Mouse (Mus musculus) midbrain, embryonic 13.5 days (tissue): Measurements from ENCODE around the gene Nfia. TPM values are rescaled to one million over a fixed set of nuclear protein-coding genes. Genes with fewer than 3 reads are reported as not detected.
A peak's percentile ranks its signal among the peaks of the same experiment; 100 is the strongest.

ENCODE experiments used
- ATAC-seq: fragments of 200-750 bp; cut with Nextera tagmentation; 2 replicates; pipeline ENCODE4 v1.8.0; 2017; ENCODE audit warnings: mild to moderate bottlenecking, moderate TSS enrichment, moderate library complexity
- H3K27ac ChIP-seq: fragments of 300-500 bp; sonication (generic); 2 replicates; pipeline ENCODE4 v1.5.1; 2015; ENCODE audit warnings: inconsistent platforms, mild to moderate bottlenecking, moderate library complexity
- H3K27me3 ChIP-seq: fragments of 300-500 bp; sonication (generic); 2 replicates; pipeline ENCODE4 v1.6.1; 2015; ENCODE audit warnings: mild to moderate bottlenecking, inconsistent platforms
- H3K36me3 ChIP-seq: fragments of 300-500 bp; sonication (generic); 2 replicates; pipeline ENCODE4 v1.6.1; 2015; ENCODE audit warnings: mild to moderate bottlenecking, inconsistent platforms
- H3K4me1 ChIP-seq: fragments of 300-500 bp; sonication (generic); replicated peaks from 2 replicates; pipeline ENCODE4 v1.6.1; 2015; ENCODE audit warnings: inconsistent platforms
- H3K4me2 ChIP-seq: fragments of 300-500 bp; sonication (generic); replicated peaks from 2 replicates; pipeline ENCODE4 v1.6.1; 2015; ENCODE audit warnings: moderate library complexity, mild to moderate bottlenecking, inconsistent platforms
- H3K4me3 ChIP-seq: fragments of 300-500 bp; sonication (generic); replicated peaks from 2 replicates; pipeline ENCODE4 v1.5.1; 2015; ENCODE audit warnings: mild to moderate bottlenecking, inconsistent platforms
- H3K9ac ChIP-seq: fragments of 300-500 bp; sonication (generic); replicated peaks from 2 replicates; pipeline ENCODE4 v1.6.1; 2015; ENCODE audit warnings: mild to moderate bottlenecking, inconsistent platforms
- H3K9me3 ChIP-seq: fragments of 300-500 bp; sonication (generic); 2 replicates; pipeline ENCODE4 v1.6.1; 2016; ENCODE audit warnings: mild to moderate bottlenecking, inconsistent platforms
- WGBS: fragments of 180-500 bp; shearing (Covaris S2); methylation state at CpG from one replicate; pipeline ENCODE4 v1.1.7; 2015; 5-methylcytosine and 5-hydroxymethylcytosine counted together
- polyA plus RNA-seq: library from polyadenylated mRNA; unstranded; fragments of >200 nt; fragmentation: Nextera tagmentation; extraction: Ambion mirVana; gene quantifications from 2 replicates; pipeline ENCODE4 v1.2.1, GENCODE M21; 2015

Gene Nfia
- polyA plus RNA-seq, 1 experiment from 2014 or later, result 36.2 TPM

DNA sequence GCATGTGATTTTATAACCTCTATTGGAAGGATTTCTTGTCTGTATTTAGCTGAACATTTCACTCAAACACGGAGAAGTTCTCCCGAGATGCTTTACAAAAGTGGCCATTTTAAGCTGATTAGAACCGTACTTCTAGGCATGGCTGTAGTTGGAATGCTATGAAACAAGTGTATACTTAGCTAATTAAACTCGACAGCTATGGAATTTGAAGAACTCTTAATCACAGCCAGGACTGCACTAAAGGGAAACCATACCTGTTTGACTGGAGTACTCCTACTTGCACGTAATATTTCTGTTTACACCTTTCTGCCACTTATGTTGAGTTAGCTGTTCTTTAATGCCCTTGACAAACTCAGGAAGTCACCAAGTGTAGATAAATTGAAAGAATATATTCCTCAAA is 79.2 kb downstream of the Nfia start:
- Histone ChIP-seq H3K4me2 (no peak overlapping the region), H3K36me3 (no peaks in the 10 kb centered on the region), H3K4me1 (no peaks in the 10 kb centered on the region), H3K9ac (no peak overlapping the region), H3K27me3 (peaks cover 30% of the 10 kb centered on the region), H3K9me3 (no peaks in the 10 kb centered on the region), H3K4me3 (no peak overlapping the region), H3K27ac (no peak overlapping the region)
- WGBS, result 54% methylated on average over 5 of the region's 5 CpGs
- ATAC-seq, result no peak

DNA sequence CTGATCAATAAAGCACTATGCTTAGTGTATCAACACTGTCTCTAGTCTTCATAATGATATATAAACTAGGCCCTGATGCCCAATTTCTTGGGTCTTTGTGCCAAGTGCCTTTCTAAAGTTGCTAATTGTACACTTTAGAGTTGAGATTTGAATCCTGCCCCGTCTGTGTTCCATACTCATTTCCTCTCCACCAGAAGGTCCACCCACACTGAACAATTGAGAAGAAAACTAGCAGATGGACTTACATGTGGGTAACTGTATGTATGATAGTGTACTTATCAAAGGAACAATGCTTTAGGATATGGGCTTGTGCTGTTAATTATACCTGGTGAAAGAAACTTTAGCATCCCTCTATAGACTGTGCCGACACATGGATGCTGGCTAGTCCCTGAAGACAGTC is 80.1 kb downstream of the Nfia start:
- H3K4me1 ChIP-seq, result no peaks in the 10 kb centered on the region
- no peaks in the 10 kb centered on the region for H3K9me3 ChIP-seq
- no peaks in the 10 kb centered on the region for H3K36me3 ChIP-seq
- no peak overlapping the region for H3K4me3 ChIP-seq
- no peak overlapping the region for H3K9ac ChIP-seq
- H3K27ac ChIP-seq, result no peak overlapping the region
- no peak overlapping the region for H3K4me2 ChIP-seq
- ATAC-seq, result no peak
- peaks cover 21% of the 10 kb centered on the region for H3K27me3 ChIP-seq
- 87% methylated on average over 2 of the region's 2 CpGs for WGBS

DNA sequence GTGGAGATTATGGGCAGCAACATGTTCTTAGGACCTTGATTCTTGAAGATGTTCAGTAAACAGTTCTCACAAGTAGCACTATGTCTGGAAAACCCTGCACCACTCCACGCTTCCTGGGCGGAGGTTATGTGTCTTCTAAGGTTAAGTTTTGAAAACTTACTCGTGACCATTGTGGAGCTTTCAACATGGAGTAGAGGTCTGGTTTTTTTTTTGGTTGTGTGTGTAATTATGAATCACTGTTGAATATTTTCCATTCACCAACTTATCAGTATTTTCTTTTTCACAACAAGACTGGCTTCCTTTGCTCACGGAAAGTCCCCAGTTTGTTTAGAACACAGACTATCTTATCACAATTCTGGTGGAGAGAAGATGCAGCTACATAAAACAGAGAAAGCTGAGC is 82.2 kb downstream of the Nfia start:
- H3K4me2 ChIP-seq, result no peak overlapping the region
- 95% methylated on average over 4 of the region's 4 CpGs for WGBS
- ATAC-seq, result no peak
- H3K27me3 ChIP-seq, result peaks cover 10% of the 10 kb centered on the region
- no peak overlapping the region for H3K4me3 ChIP-seq
- H3K9me3 ChIP-seq, result no peaks in the 10 kb centered on the region
- no peak overlapping the region for H3K27ac ChIP-seq
- H3K4me1 ChIP-seq, result peaks cover 11% of the 10 kb centered on the region
- H3K9ac ChIP-seq, result no peak overlapping the region
- H3K36me3 ChIP-seq, result no peaks in the 10 kb centered on the region

DNA sequence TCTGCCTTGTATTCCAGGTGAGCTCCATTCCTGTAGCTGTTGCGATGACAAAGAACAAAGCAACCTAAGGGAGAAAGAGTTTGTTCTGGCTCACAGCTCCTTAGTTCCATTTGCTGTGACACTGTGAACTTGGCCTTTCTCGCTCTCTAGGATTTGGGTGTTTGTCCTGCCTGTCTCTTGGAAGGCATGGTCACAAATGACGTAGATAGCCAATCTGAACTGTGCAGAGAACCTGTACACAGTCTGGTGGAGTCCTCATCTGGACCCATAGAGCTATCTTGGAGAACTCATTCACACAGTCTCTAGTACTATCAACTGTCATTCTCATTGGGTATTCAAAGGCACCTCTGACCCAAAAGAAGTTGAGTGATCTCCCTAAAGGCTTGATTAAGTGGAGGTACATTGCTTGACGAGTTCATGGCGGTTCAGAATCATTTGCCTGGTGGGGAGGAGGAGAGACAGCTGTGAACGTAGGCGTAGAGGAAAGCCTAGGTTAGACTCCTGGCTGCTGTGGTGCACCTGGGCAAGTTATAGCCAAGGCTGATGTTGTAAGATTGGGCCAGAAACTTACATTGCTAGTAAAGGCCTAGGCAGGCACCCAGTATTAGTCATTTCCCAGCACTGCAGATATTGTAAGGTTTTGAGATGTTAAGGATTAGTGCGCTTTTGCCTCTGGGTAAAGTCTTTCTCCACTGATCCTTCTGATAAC is 83.3 kb downstream of the Nfia start:
- Histone ChIP-seq H3K9ac (no peak overlapping the region), H3K27ac (no peak overlapping the region), H3K9me3 (no peaks in the 10 kb centered on the region), H3K4me3 (no peak overlapping the region), H3K4me2 (no peak overlapping the region), H3K36me3 (no peaks in the 10 kb centered on the region), H3K27me3 (peaks cover 3% of the 10 kb centered on the region; the same call in 1 of the 2 replicates), H3K4me1 (peaks cover 11% of the 10 kb centered on the region)
- 94% methylated on average over 8 of the region's 8 CpGs for WGBS
- no peak for ATAC-seq

DNA sequence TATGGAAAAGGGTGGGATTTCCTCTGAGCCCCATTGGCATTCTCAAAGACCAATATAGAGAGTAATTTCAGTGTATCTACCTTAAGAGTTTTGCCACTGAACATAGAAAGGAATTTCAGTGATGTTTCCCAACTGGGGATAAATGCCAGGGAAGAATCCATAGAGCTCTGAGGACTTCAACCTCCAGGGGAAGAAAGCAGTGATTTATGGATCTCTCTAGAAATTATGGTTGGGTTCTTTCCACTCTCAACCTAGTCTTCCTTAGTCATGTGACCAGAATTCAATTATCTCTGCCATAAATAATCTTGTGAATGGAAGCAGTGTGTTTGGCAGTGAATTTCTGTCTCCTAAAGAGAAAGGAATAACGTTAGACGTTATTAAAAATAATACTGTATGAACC is 85.0 kb downstream of the Nfia start:
- ATAC-seq, result no peak

DNA sequence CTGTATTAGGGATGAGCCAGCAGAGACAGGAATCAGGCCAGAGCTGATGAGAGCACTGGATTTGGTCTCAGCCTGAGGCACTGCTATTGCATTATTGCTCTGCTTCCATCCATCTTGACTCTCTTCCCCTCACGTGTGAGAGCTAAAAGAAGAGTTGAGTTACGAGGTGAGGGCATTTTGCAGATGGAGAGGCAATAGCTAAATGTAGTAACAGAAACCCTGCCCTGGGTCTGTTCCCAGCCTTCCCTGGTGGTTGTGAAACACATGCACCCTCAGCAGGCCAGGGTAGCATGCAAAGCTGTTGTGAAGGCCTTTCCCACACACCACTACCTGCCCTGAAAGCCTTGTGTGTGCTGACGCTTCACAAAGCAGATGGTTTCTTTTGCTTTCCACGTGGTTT is 86.9 kb downstream of the Nfia start:
- Histone ChIP-seq H3K9ac (no peak overlapping the region), H3K4me1 (peaks cover 11% of the 10 kb centered on the region), H3K27ac (no peak overlapping the region), H3K4me2 (no peak overlapping the region), H3K27me3 (no peaks in the 10 kb centered on the region), H3K36me3 (no peaks in the 10 kb centered on the region), H3K4me3 (no peak overlapping the region), H3K9me3 (no peaks in the 10 kb centered on the region)
- WGBS, result 85% methylated on average over 4 of the region's 4 CpGs
- ATAC-seq, result no peak

More for the DNA sequence above, 85.0 kb downstream of the Nfia start:
- WGBS, result 89% methylated on average over 2 of the region's 2 CpGs
- H3K4me1 ChIP-seq, result peaks cover 11% of the 10 kb centered on the region
- H3K36me3 ChIP-seq, result no peaks in the 10 kb centered on the region
- H3K9me3 ChIP-seq, result no peaks in the 10 kb centered on the region
- H3K9ac ChIP-seq, result no peak overlapping the region
- H3K27me3 ChIP-seq, result no peaks in the 10 kb centered on the region
- no peak overlapping the region for H3K4me3 ChIP-seq
- no peak overlapping the region for H3K27ac ChIP-seq
- no peak overlapping the region for H3K4me2 ChIP-seq

DNA sequence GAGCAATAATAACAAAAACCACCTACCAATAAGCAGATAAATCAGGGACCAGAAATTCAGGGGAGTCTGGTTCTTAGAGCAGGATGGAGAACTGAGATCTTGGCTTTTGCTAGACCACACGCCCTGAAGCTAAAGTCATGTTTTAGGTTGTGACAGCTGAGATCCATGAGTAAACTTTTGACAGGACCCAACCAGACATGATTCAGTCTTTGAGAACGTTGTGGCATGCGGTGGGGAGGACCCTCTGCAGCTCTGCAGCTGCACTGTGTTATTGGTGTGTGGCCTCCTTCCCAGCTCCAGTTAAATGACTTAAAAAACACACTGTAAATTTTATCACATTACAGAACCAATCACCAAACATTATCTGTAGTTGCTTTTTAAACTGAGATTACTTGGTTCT is 87.8 kb downstream of the Nfia start:
- H3K4me2 ChIP-seq, result no peak overlapping the region
- WGBS, result 78% methylated on average over 3 of the region's 3 CpGs
- no peak for ATAC-seq
- H3K36me3 ChIP-seq, result no peaks in the 10 kb centered on the region
- no peak overlapping the region for H3K9ac ChIP-seq
- no peaks in the 10 kb centered on the region for H3K9me3 ChIP-seq
- no peak overlapping the region for H3K27ac ChIP-seq
- peaks cover 17% of the 10 kb centered on the region for H3K4me1 ChIP-seq
- H3K27me3 ChIP-seq, result no peaks in the 10 kb centered on the region
- no peak overlapping the region for H3K4me3 ChIP-seq

DNA sequence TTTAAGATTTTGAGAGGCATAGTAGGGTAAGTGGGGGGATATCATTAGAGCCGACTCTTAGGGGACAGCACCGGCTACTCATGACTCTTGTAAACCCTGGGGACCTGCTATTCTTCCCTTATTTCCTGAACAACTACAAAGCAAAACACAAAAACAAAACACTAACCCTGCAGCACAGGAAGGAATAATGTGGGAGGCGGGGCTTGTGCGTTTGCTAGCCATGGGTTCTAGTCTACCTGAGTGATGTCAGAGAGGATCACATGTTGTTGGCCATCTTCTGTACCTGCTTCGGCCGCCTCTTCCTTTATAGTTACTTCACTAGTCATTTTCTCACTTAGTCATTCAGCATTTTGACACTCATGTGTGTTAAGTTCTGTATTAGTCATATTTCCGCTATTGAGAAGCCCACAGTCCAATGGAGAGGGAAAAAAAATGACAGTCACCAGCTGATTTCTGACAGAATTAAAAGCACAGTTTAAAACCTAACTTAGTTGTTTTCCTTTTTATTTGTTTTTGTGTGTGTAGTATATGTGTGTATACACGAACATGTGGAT is 88.3 kb downstream of the Nfia start:
- Histone ChIP-seq H3K9ac (no peak overlapping the region), H3K4me3 (no peak overlapping the region), H3K27me3 (no peaks in the 10 kb centered on the region), H3K4me2 (no peak overlapping the region), H3K36me3 (no peaks in the 10 kb centered on the region), H3K4me1 (peaks cover 22% of the 10 kb centered on the region), H3K9me3 (no peaks in the 10 kb centered on the region), H3K27ac (no peak overlapping the region)
- 95% methylated on average over 8 of the region's 8 CpGs for WGBS
- ATAC-seq, result no peak

DNA sequence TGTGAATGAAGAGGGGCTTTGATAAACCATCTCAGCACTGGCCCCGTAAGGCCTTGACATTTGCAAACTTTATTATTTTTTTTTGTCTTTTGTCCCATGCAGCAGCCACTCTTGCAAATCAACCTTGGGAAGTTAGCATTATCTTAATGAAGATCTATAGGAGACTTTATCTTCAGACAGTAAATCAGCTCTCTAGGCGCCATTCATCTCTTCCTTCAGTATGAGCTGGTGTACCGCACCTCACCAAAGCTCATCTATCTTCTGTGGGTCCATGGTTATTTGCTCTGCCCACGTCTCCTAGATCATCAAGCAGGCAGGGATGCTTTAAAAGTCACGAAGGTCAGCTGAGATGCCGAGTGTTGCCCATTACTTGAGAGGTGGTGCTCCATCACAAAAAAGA is 89.8 kb downstream of the Nfia start:
- WGBS, result 92% methylated on average over 6 of the region's 6 CpGs
- Histone ChIP-seq H3K27ac (no peak overlapping the region), H3K4me3 (no peak overlapping the region), H3K4me2 (no peak overlapping the region), H3K9me3 (no peaks in the 10 kb centered on the region), H3K27me3 (no peaks in the 10 kb centered on the region), H3K9ac (no peak overlapping the region), H3K4me1 (peaks cover 26% of the 10 kb centered on the region), H3K36me3 (no peaks in the 10 kb centered on the region)
- ATAC-seq, result no peak

DNA sequence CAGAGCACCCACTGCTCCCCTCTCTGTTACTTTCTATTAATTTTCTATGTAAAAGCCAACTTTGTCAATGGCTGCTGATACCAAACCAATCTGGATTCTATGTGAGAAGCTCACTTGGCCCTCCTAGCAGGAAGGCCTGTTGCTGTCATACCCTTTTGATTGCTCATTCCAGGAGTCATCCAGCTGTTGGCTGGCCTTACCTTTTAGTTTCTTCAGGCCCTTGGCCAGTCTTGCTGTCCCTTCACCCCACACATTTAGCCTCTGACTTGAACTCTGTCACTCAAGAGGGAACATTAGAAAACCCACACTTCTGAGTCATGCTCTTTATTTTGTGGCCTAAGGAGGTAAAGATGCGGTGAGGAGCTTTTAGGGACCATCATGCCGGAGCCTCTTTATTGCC is 91.7 kb downstream of the Nfia start:
- no peak for ATAC-seq
- Histone ChIP-seq H3K9ac (no peak overlapping the region), H3K4me2 (no peak overlapping the region), H3K27me3 (no peaks in the 10 kb centered on the region), H3K27ac (no peak overlapping the region), H3K9me3 (no peaks in the 10 kb centered on the region), H3K4me1 (peaks cover 29% of the 10 kb centered on the region), H3K4me3 (no peak overlapping the region), H3K36me3 (no peaks in the 10 kb centered on the region)
- 98% methylated on average over 2 of the region's 2 CpGs for WGBS

DNA sequence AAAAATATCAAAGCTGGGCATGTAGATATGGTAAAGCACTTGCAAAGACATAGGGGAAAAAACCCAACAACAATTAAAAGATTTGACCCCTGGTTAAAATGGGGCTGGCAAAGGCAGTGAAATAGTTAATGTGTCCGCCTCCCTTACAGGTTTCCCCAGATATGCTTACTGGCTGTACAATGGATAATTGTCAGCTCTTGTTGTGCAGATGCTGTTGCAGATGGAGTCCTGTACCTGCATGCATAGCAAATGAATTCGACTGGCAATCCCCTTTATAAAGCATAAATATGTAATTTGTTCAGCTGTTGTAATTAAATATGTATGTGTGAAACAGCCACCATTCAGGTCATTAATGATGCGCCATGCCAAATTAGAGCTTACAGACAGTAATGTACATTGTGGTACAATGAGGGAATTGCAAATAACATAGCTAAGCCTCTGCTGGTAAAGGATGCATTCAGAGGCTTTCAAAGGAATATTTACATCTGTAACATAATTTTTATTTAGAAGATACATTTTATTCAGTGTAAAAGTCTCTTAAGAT is 92.9 kb downstream of the Nfia start:
- Histone ChIP-seq H3K9ac (no peak overlapping the region), H3K4me2 (no peak overlapping the region), H3K4me1 (peaks cover 38% of the 10 kb centered on the region), H3K27me3 (no peaks in the 10 kb centered on the region), H3K4me3 (no peak overlapping the region), H3K9me3 (no peaks in the 10 kb centered on the region), H3K36me3 (no peaks in the 10 kb centered on the region), H3K27ac (0 out of 2 replicates have a peak overlapping the region, but pooled peaks have one; percentile 1)
- ATAC-seq, result peak; percentile 77
- WGBS, result 38% methylated on average over 3 of the region's 3 CpGs

DNA sequence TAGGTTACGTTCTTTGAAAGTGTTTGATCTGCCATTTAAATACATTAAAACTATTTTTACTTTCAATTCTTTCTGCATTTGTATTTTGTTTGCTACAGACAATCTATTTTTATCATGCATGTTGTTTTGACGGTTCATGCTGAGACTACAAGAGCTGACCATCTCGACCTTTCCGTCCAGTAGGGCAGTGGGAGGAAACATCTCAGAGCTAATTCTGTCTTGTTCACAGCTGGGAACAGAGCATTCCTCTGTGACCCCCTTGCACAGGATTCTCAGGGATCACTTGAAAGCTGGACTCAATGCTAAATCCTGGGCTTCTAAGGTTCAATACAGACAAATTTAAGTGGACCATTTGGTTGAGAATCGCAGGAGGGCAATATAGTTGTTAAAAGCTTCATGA is 93.9 kb downstream of the Nfia start:
- Histone ChIP-seq H3K36me3 (no peaks in the 10 kb centered on the region), H3K4me3 (no peak overlapping the region), H3K9me3 (no peaks in the 10 kb centered on the region), H3K27me3 (no peaks in the 10 kb centered on the region), H3K27ac (no peak overlapping the region), H3K9ac (no peak overlapping the region), H3K4me1 (peaks cover 43% of the 10 kb centered on the region), H3K4me2 (no peak overlapping the region)
- WGBS, result 61% methylated on average over 5 of the region's 5 CpGs
- ATAC-seq, result no peak
